Mouse (Mus musculus): ENCODE results near the gene Iqschfp. TPM values are rescaled to one million over a fixed set of nuclear protein-coding genes. Genes with fewer than 3 reads are reported as not detected.

The Iqschfp gene
- polyA plus RNA-seq, 1 experiment from 2014 or later: not detected

- 60% methylated on average over 6 of the region's 6 CpGs for WGBS
- ATAC-seq (ENCODE audit: low read depth): no peak
- Histone ChIP-seq H3K4me2 (ENCODE audit: low read depth, low read length) (no peak overlapping the region), H3K27me3 (ENCODE audit: control insufficient read depth, insufficient read depth, low read depth, low read length) (no peaks in the 10 kb centered on the region), H3K27ac (ENCODE audit: low read length) (no peak overlapping the region), H3K36me3 (ENCODE audit: control insufficient read depth, insufficient read depth, low read length) (no peaks in the 10 kb centered on the region), H3K9ac (ENCODE audit: low read length) (no peak overlapping the region), H3K9me3 (ENCODE audit: control insufficient read depth, low read length) (no peaks in the 10 kb centered on the region), H3K4me3 (ENCODE audit: low read length) (no peak overlapping the region), H3K4me1 (replicated peaks; ENCODE audit: control insufficient read depth, insufficient read depth, low read length) (no peaks in the 10 kb centered on the region)
Observed at GRCm38 (mm10) chr3:68545898-68546297, 653.9 kb downstream of the Iqschfp start.

GRCm38 (mm10) chr3:68555087-68555662 lies 663.1 kb downstream of the Iqschfp start:
- Histone ChIP-seq H3K4me1 (replicated peaks; ENCODE audit: control insufficient read depth, insufficient read depth, low read length) (peaks cover 8% of the 10 kb centered on the region), H3K27ac (ENCODE audit: low read length) (no peak overlapping the region)

GRCm38 (mm10) chr3:68556891-68557290 lies 664.9 kb downstream of the Iqschfp start:
- 75% methylated on average over 9 of the region's 9 CpGs for WGBS
- Histone ChIP-seq H3K27ac (ENCODE audit: low read length) (no peak overlapping the region), H3K4me2 (ENCODE audit: low read depth, low read length) (no peak overlapping the region), H3K9me3 (ENCODE audit: control insufficient read depth, low read length) (no peaks in the 10 kb centered on the region), H3K36me3 (ENCODE audit: control insufficient read depth, insufficient read depth, low read length) (no peaks in the 10 kb centered on the region), H3K9ac (ENCODE audit: low read length) (no peak overlapping the region), H3K4me1 (replicated peaks; ENCODE audit: control insufficient read depth, insufficient read depth, low read length) (peaks cover 8% of the 10 kb centered on the region), H3K4me3 (ENCODE audit: low read length) (no peak overlapping the region), H3K27me3 (ENCODE audit: control insufficient read depth, insufficient read depth, low read depth, low read length) (no peaks in the 10 kb centered on the region)
- no peak for ATAC-seq (ENCODE audit: low read depth)

More at GRCm38 (mm10) chr3:68555087-68555662, 663.1 kb downstream of the Iqschfp start:
- Histone ChIP-seq H3K9me3 (ENCODE audit: control insufficient read depth, low read length) (no peaks in the 10 kb centered on the region), H3K27me3 (ENCODE audit: control insufficient read depth, insufficient read depth, low read depth, low read length) (no peaks in the 10 kb centered on the region), H3K4me2 (ENCODE audit: low read depth, low read length) (no peak overlapping the region), H3K9ac (ENCODE audit: low read length) (no peak overlapping the region), H3K36me3 (ENCODE audit: control insufficient read depth, insufficient read depth, low read length) (no peaks in the 10 kb centered on the region), H3K4me3 (ENCODE audit: low read length) (no peak overlapping the region)
- WGBS: 14% methylated on average over 4 of the region's 4 CpGs
- ATAC-seq (ENCODE audit: low read depth): peak; percentile 78

- Histone ChIP-seq H3K9ac (ENCODE audit: low read length) (no peak overlapping the region), H3K27ac (ENCODE audit: low read length) (no peak overlapping the region), H3K4me2 (ENCODE audit: low read depth, low read length) (no peak overlapping the region), H3K4me3 (ENCODE audit: low read length) (no peak overlapping the region), H3K9me3 (ENCODE audit: control insufficient read depth, low read length) (no peaks in the 10 kb centered on the region), H3K27me3 (ENCODE audit: control insufficient read depth, insufficient read depth, low read depth, low read length) (no peaks in the 10 kb centered on the region), H3K36me3 (ENCODE audit: control insufficient read depth, insufficient read depth, low read length) (no peaks in the 10 kb centered on the region), H3K4me1 (replicated peaks; ENCODE audit: control insufficient read depth, insufficient read depth, low read length) (peaks cover 8% of the 10 kb centered on the region)
- ATAC-seq (ENCODE audit: low read depth): no peak
- 39% methylated on average over 6 of the region's 6 CpGs for WGBS
Observed at GRCm38 (mm10) chr3:68558744-68559143, 666.7 kb downstream of the Iqschfp start.

- no peak overlapping the region for H3K27ac ChIP-seq (ENCODE audit: low read length)
- H3K4me1 ChIP-seq (replicated peaks; ENCODE audit: control insufficient read depth, insufficient read depth, low read length): peaks cover 3% of the 10 kb centered on the region
- no peaks in the 10 kb centered on the region for H3K36me3 ChIP-seq (ENCODE audit: control insufficient read depth, insufficient read depth, low read length)
- H3K9ac ChIP-seq (ENCODE audit: low read length): no peak overlapping the region
- no peaks in the 10 kb centered on the region for H3K9me3 ChIP-seq (ENCODE audit: control insufficient read depth, low read length)
- 76% methylated on average over 5 of the region's 5 CpGs for WGBS
- H3K4me2 ChIP-seq (ENCODE audit: low read depth, low read length): no peak overlapping the region
- H3K27me3 ChIP-seq (ENCODE audit: control insufficient read depth, insufficient read depth, low read depth, low read length): no peaks in the 10 kb centered on the region
- H3K4me3 ChIP-seq (ENCODE audit: low read length): no peak overlapping the region
- no peak for ATAC-seq (ENCODE audit: low read depth)
Observed at GRCm38 (mm10) chr3:68560057-68560456, 668.0 kb downstream of the Iqschfp start.

- Histone ChIP-seq H3K27ac (ENCODE audit: low read length) (no peak overlapping the region), H3K27me3 (ENCODE audit: control insufficient read depth, insufficient read depth, low read depth, low read length) (no peaks in the 10 kb centered on the region), H3K4me3 (ENCODE audit: low read length) (no peak overlapping the region), H3K9me3 (ENCODE audit: control insufficient read depth, low read length) (no peaks in the 10 kb centered on the region), H3K4me2 (ENCODE audit: low read depth, low read length) (no peak overlapping the region), H3K36me3 (ENCODE audit: control insufficient read depth, insufficient read depth, low read length) (no peaks in the 10 kb centered on the region), H3K4me1 (replicated peaks; ENCODE audit: control insufficient read depth, insufficient read depth, low read length) (no peaks in the 10 kb centered on the region), H3K9ac (ENCODE audit: low read length) (no peak overlapping the region)
- WGBS: 57% methylated on average over 2 of the region's 2 CpGs
- ATAC-seq (ENCODE audit: low read depth): no peak
Observed at GRCm38 (mm10) chr3:68562838-68563237, 670.8 kb downstream of the Iqschfp start.

- Histone ChIP-seq H3K36me3 (ENCODE audit: control insufficient read depth, insufficient read depth, low read length) (no peaks in the 10 kb centered on the region), H3K9me3 (ENCODE audit: control insufficient read depth, low read length) (no peaks in the 10 kb centered on the region), H3K27me3 (ENCODE audit: control insufficient read depth, insufficient read depth, low read depth, low read length) (no peaks in the 10 kb centered on the region), H3K4me3 (ENCODE audit: low read length) (no peak overlapping the region), H3K9ac (ENCODE audit: low read length) (no peak overlapping the region), H3K4me1 (replicated peaks; ENCODE audit: control insufficient read depth, insufficient read depth, low read length) (no peaks in the 10 kb centered on the region), H3K4me2 (ENCODE audit: low read depth, low read length) (no peak overlapping the region), H3K27ac (ENCODE audit: low read length) (no peak overlapping the region)
- no peak for ATAC-seq (ENCODE audit: low read depth)
- WGBS: 64% methylated on average over 8 of the region's 8 CpGs
Observed at GRCm38 (mm10) chr3:68563922-68564321, 671.9 kb downstream of the Iqschfp start.

GRCm38 (mm10) chr3:68564978-68565674 lies 673.1 kb downstream of the Iqschfp start:
- H3K9ac ChIP-seq (ENCODE audit: low read length): no peak overlapping the region
- no peak overlapping the region for H3K4me2 ChIP-seq (ENCODE audit: low read depth, low read length)
- WGBS: 80% methylated on average over 10 of the region's 10 CpGs
- no peaks in the 10 kb centered on the region for H3K9me3 ChIP-seq (ENCODE audit: control insufficient read depth, low read length)
- H3K4me3 ChIP-seq (ENCODE audit: low read length): no peak overlapping the region
- no peaks in the 10 kb centered on the region for H3K4me1 ChIP-seq (replicated peaks; ENCODE audit: control insufficient read depth, insufficient read depth, low read length)
- no peak for ATAC-seq (ENCODE audit: low read depth)
- H3K36me3 ChIP-seq (ENCODE audit: control insufficient read depth, insufficient read depth, low read length): no peaks in the 10 kb centered on the region
- H3K27ac ChIP-seq (ENCODE audit: low read length): no peak overlapping the region
- no peaks in the 10 kb centered on the region for H3K27me3 ChIP-seq (ENCODE audit: control insufficient read depth, insufficient read depth, low read depth, low read length)

- Histone ChIP-seq H3K4me2 (ENCODE audit: low read depth, low read length) (no peak overlapping the region), H3K4me1 (replicated peaks; ENCODE audit: control insufficient read depth, insufficient read depth, low read length) (no peaks in the 10 kb centered on the region), H3K27me3 (ENCODE audit: control insufficient read depth, insufficient read depth, low read depth, low read length) (no peaks in the 10 kb centered on the region), H3K9ac (ENCODE audit: low read length) (no peak overlapping the region), H3K4me3 (ENCODE audit: low read length) (no peak overlapping the region), H3K9me3 (ENCODE audit: control insufficient read depth, low read length) (no peaks in the 10 kb centered on the region), H3K36me3 (ENCODE audit: control insufficient read depth, insufficient read depth, low read length) (no peaks in the 10 kb centered on the region), H3K27ac (ENCODE audit: low read length) (no peak overlapping the region)
- 69% methylated on average over 4 of the region's 4 CpGs for WGBS
- no peak for ATAC-seq (ENCODE audit: low read depth)
Observed at GRCm38 (mm10) chr3:68565675-68566055, 673.6 kb downstream of the Iqschfp start.

Data from lung, embryonic 16.5 days (tissue).